Mouse (Mus musculus) heart, embryonic 12.5 days (tissue): ENCODE results near the gene Dgki. TPM values are rescaled to one million over a fixed set of nuclear protein-coding genes. Genes with fewer than 3 reads are reported as not detected.

Experiments
- ATAC-seq: fragments of 200-750 bp; cut with Nextera tagmentation; 2 replicates; pipeline ENCODE4 v1.8.0; 2017; ENCODE audit warnings: moderate TSS enrichment, moderate library complexity; ENCODE audit not compliant: insufficient number of reproducible peaks, low FRiP score
- H3K27ac ChIP-seq: fragments of 300-500 bp; sonication (generic); 2 replicates; pipeline ENCODE4 v1.5.1; 2016; ENCODE audit warnings: mild to moderate bottlenecking, moderate library complexity; ENCODE audit not compliant: poor library complexity, severe bottlenecking
- H3K27me3 ChIP-seq: fragments of 300-500 bp; sonication (generic); replicated peaks from 2 replicates; pipeline ENCODE4 v1.6.1; 2016; ENCODE audit warnings: mild to moderate bottlenecking, moderate library complexity
- H3K36me3 ChIP-seq: fragments of 300-500 bp; sonication (generic); 2 replicates; pipeline ENCODE4 v1.6.1; 2016; ENCODE audit warnings: mild to moderate bottlenecking, moderate library complexity
- H3K4me1 ChIP-seq: fragments of 300-500 bp; sonication (generic); replicated peaks from 2 replicates; pipeline ENCODE4 v1.6.1; 2016; ENCODE audit warnings: mild to moderate bottlenecking
- H3K4me2 ChIP-seq: fragments of 300-500 bp; sonication (generic); 2 replicates; pipeline ENCODE4 v1.6.1; 2016; ENCODE audit warnings: mild to moderate bottlenecking, moderate library complexity
- H3K4me3 ChIP-seq: fragments of 300-500 bp; sonication (generic); 2 replicates; pipeline ENCODE4 v1.5.1; 2016; ENCODE audit warnings: mild to moderate bottlenecking
- H3K9ac ChIP-seq: fragments of 300-500 bp; sonication (generic); 2 replicates; pipeline ENCODE4 v1.6.1; 2016; ENCODE audit warnings: mild to moderate bottlenecking, moderate library complexity
- H3K9me3 ChIP-seq: fragments of 300-500 bp; sonication (generic); replicated peaks from 2 replicates; pipeline ENCODE4 v1.6.1; 2016; ENCODE audit warnings: mild to moderate bottlenecking, moderate library complexity
- WGBS: fragments of 180-500 bp; shearing (Covaris S2); methylation state at CpG from one replicate; pipeline ENCODE4 v1.1.7; 2016; 5-methylcytosine and 5-hydroxymethylcytosine counted together
- polyA plus RNA-seq: library from polyadenylated mRNA; unstranded; fragments of >200 nt; fragmentation: Nextera tagmentation; extraction: Ambion mirVana; gene quantifications from 2 replicates; pipeline ENCODE4 v1.2.1, GENCODE M21; 2016

Dgki gene
- polyA plus RNA-seq, 1 experiment from 2014 or later: 0.84 TPM

- WGBS: 89% methylated on average over 4 of the region's 4 CpGs
- Histone ChIP-seq H3K36me3 (no peaks in the 10 kb centered on the region), H3K27ac (no peak overlapping the region), H3K4me3 (no peak overlapping the region), H3K4me2 (no peak overlapping the region), H3K9ac (no peak overlapping the region), H3K4me1 (0 out of 2 replicates have a peak, but pooled peaks cover 7% of the 10 kb centered on the region), H3K9me3 (0 out of 2 replicates have a peak, but pooled peaks cover 4% of the 10 kb centered on the region), H3K27me3 (no peaks in the 10 kb centered on the region)
- ATAC-seq: no peak
Observed at GRCm38 (mm10) chr6:37267952-37268351, 32.0 kb downstream of the Dgki start.

DNA sequence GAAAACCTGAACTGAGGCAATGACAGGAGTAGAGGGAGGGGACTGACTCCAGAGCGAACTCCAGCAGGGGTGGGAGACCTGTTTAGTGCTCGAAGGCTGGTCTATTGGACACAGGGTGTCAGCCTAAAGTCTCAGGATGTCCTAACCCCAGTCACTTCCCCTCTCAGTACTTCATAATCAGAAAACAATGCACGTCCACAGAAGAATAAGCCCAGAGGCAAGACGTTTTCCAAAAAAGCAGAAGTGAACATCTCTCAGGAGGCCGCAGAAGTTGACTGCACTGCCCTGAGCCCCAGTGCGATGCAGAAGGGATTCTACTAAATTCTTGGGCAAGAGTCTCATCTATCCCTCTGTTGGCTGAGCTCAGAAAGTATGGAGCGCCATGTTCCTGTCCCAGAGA is 37.5 kb downstream of the Dgki start:
- Histone ChIP-seq H3K27me3 (no peaks in the 10 kb centered on the region), H3K9me3 (0 out of 2 replicates have a peak, but pooled peaks cover 11% of the 10 kb centered on the region), H3K9ac (no peak overlapping the region), H3K4me3 (no peak overlapping the region), H3K4me1 (peaks cover 22% of the 10 kb centered on the region), H3K4me2 (no peak overlapping the region), H3K36me3 (no peaks in the 10 kb centered on the region), H3K27ac (no peak overlapping the region)
- 68% methylated on average over 7 of the region's 7 CpGs for WGBS
- no peak for ATAC-seq

DNA sequence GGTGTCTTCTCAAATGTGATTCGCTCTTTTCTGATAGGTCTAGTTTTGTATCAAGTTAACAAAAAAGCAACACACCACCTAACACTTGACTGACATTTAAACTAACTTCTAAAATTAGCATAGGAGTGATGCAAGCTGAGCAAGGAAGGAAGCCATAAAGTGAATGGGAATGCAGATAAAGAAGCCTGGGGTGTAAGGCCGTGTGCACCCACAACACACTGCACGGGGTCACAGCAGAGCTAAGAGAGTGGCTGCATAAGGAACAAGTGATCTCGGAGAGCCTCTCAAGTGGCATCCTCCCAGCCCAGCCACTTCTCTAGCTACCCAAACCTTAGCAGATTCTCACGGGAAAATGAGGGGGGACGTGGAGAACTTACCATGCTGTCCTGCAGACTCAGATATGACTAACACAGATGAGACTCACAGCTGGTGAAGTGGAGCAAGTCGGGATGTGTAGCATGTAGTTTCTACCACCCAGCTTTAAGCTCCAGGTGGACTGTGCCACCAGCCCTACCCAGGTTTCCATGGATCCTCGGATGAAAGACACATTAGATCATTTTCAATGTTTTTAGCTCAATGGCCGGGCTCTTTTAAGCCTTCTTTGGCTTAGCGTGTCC is 38.6 kb downstream of the Dgki start:
- no peak for ATAC-seq
- H3K9me3 ChIP-seq: 0 out of 2 replicates have a peak, but pooled peaks cover 11% of the 10 kb centered on the region
- no peak overlapping the region for H3K4me2 ChIP-seq
- H3K27ac ChIP-seq: no peak overlapping the region
- WGBS: 58% methylated on average over 10 of the region's 10 CpGs
- H3K9ac ChIP-seq: no peak overlapping the region
- no peaks in the 10 kb centered on the region for H3K36me3 ChIP-seq
- no peaks in the 10 kb centered on the region for H3K27me3 ChIP-seq
- no peak overlapping the region for H3K4me3 ChIP-seq
- peaks cover 22% of the 10 kb centered on the region for H3K4me1 ChIP-seq

- Histone ChIP-seq H3K27ac (no peak overlapping the region), H3K4me2 (no peak overlapping the region), H3K9me3 (0 out of 2 replicates have a peak, but pooled peaks cover 7% of the 10 kb centered on the region), H3K4me1 (peaks cover 31% of the 10 kb centered on the region), H3K27me3 (no peaks in the 10 kb centered on the region), H3K9ac (no peak overlapping the region), H3K4me3 (no peak overlapping the region), H3K36me3 (no peaks in the 10 kb centered on the region)
- ATAC-seq: no peak
- WGBS: 82% methylated on average over 7 of the region's 7 CpGs
Observed at GRCm38 (mm10) chr6:37258662-37259061, 41.3 kb downstream of the Dgki start.

DNA sequence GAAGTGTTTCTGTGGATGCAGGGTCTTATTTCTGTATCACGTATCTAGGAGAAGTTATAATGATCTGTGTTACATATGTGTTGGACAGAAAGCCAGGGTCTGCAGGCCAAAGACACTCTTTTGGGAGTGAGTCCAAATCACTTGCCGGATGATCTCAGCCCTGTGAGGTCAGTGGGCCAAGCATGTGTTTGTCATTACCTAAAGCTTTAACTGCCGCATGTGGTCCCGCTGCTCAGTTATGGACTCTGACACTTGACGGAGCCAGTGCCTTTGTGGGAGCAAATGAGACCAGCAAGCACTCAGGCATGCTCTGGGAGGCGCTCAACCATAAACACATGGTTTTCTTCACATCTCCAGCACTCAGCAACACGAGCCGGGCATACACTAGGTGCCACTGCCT is 45.8 kb downstream of the Dgki start:
- WGBS: 41% methylated on average over 8 of the region's 8 CpGs
- H3K9ac ChIP-seq: no peak overlapping the region
- H3K4me2 ChIP-seq: no peak overlapping the region
- no peak for ATAC-seq
- no peak overlapping the region for H3K4me3 ChIP-seq
- no peaks in the 10 kb centered on the region for H3K36me3 ChIP-seq
- no peaks in the 10 kb centered on the region for H3K9me3 ChIP-seq
- H3K27ac ChIP-seq: no peak overlapping the region
- H3K4me1 ChIP-seq: peaks cover 9% of the 10 kb centered on the region
- no peaks in the 10 kb centered on the region for H3K27me3 ChIP-seq

DNA sequence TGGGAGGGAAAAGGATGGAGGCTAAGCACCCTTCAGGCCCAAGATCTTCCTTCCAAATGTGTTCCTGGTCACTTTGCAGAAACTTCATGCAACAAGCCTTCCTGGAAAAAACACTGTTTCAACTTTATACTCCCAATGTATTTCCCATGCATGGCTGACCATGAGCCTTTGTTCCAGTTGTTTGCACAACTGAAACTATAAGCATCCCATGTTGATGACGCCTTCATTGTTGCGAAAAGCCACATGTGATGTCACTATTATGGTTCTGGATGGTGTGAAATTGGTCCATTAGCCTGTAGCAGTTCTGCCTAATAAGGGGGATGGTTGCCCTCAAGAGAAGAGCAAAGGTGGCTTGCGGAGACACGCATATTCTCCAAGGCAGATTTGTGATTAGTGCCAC is 47.4 kb downstream of the Dgki start:
- Histone ChIP-seq H3K9me3 (no peaks in the 10 kb centered on the region), H3K27me3 (no peaks in the 10 kb centered on the region), H3K27ac (no peak overlapping the region), H3K9ac (no peak overlapping the region), H3K4me3 (no peak overlapping the region), H3K36me3 (no peaks in the 10 kb centered on the region), H3K4me1 (peaks cover 9% of the 10 kb centered on the region), H3K4me2 (no peak overlapping the region)
- no peak for ATAC-seq
- WGBS: 92% methylated on average over 4 of the region's 4 CpGs

DNA sequence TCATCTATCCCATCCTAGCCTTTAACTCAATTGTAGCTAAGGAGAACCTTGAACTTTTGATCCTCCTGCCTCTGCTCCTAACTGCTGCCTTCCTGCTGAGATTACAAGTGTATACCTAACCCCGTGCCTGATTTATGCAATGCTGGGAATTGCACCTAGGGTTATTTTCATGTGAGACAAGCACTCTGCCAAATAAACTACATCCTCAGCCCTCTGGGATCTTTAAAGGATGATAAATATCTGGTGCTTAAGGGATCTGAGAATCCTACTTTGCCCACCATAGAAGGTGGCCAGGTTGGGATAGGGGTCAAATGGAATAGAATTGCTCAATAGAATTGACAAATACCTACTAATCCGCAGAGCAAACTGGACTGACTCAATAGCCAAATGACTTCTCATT is 49.3 kb downstream of the Dgki start:
- H3K36me3 ChIP-seq: no peaks in the 10 kb centered on the region
- H3K27ac ChIP-seq: no peak overlapping the region
- 83% methylated on average over 2 of the region's 2 CpGs for WGBS
- H3K27me3 ChIP-seq: no peaks in the 10 kb centered on the region
- H3K9ac ChIP-seq: no peak overlapping the region
- H3K9me3 ChIP-seq: no peaks in the 10 kb centered on the region
- no peak overlapping the region for H3K4me2 ChIP-seq
- no peak overlapping the region for H3K4me3 ChIP-seq
- H3K4me1 ChIP-seq: peaks cover 13% of the 10 kb centered on the region
- ATAC-seq: no peak

GRCm38 (mm10) chr6:37245757-37246156 is 54.2 kb downstream of the Dgki start:
- Histone ChIP-seq H3K27me3 (no peaks in the 10 kb centered on the region), H3K27ac (no peak overlapping the region), H3K4me3 (no peak overlapping the region), H3K9me3 (no peaks in the 10 kb centered on the region), H3K4me2 (peak overlapping the region; percentile 19; the same call in 1 of the 2 replicates), H3K4me1 (peaks cover 24% of the 10 kb centered on the region), H3K9ac (no peak overlapping the region), H3K36me3 (no peaks in the 10 kb centered on the region)
- no peak for ATAC-seq
- 62% methylated on average over 7 of the region's 7 CpGs for WGBS

- Histone ChIP-seq H3K9me3 (no peaks in the 10 kb centered on the region), H3K4me2 (no peak overlapping the region), H3K27me3 (no peaks in the 10 kb centered on the region), H3K36me3 (no peaks in the 10 kb centered on the region), H3K4me3 (no peak overlapping the region), H3K27ac (no peak overlapping the region), H3K9ac (no peak overlapping the region), H3K4me1 (peaks cover 24% of the 10 kb centered on the region)
- ATAC-seq: no peak
- WGBS: 77% methylated on average over 11 of the region's 11 CpGs
Observed at GRCm38 (mm10) chr6:37244074-37244473, 55.9 kb downstream of the Dgki start.

GRCm38 (mm10) chr6:37242769-37243121 is 57.2 kb downstream of the Dgki start:
- Histone ChIP-seq H3K9ac (no peak overlapping the region), H3K4me3 (no peak overlapping the region), H3K9me3 (no peaks in the 10 kb centered on the region), H3K27ac (peak overlapping the region; percentile 25; the same call in 1 of the 2 replicates), H3K36me3 (no peaks in the 10 kb centered on the region), H3K4me1 (peaks cover 26% of the 10 kb centered on the region), H3K27me3 (no peaks in the 10 kb centered on the region), H3K4me2 (no peak overlapping the region)
- 76% methylated on average over 5 of the region's 5 CpGs for WGBS
- ATAC-seq: no peak

GRCm38 (mm10) chr6:37242100-37242768 is 57.8 kb downstream of the Dgki start:
- Histone ChIP-seq H3K4me3 (no peak overlapping the region), H3K27ac (peak overlapping the region; percentile 25; the same call in 1 of the 2 replicates), H3K36me3 (no peaks in the 10 kb centered on the region), H3K27me3 (no peaks in the 10 kb centered on the region), H3K9ac (no peak overlapping the region), H3K4me2 (no peak overlapping the region), H3K4me1 (peaks cover 31% of the 10 kb centered on the region), H3K9me3 (no peaks in the 10 kb centered on the region)
- no peak for ATAC-seq
- 40% methylated on average over 6 of the region's 6 CpGs for WGBS
